Mouse (Mus musculus) lung, postnatal 36 days (tissue): ENCODE data around the gene Tnnc2.

Experiments used
- DNase-seq: peaks from one replicate; pipeline ENCODE4 v3.0.0; 2022; ENCODE audit warnings: mixed read lengths

Tnnc2 gene

GRCm38 (mm10) chr2:164779481-164780086 lies at the start of gene Tnnc2:
Tnnc2 (minus strand) TSS chr2:164779967.
- DNase-seq: no peak

- DNase-seq: no peak
Observed at GRCm38 (mm10) chr2:164829090-164829489, 49.3 kb upstream of the Tnnc2 start.

GRCm38 (mm10) chr2:164828437-164828836 lies 48.7 kb upstream of the Tnnc2 start, which contains the start of gene Spata25:
Spata25 (minus strand) TSS chr2:164828537.
- DNase-seq: no peak

GRCm38 (mm10) chr2:164827146-164827850 lies 47.5 kb upstream of the Tnnc2 start:
- no peak for DNase-seq

GRCm38 (mm10) chr2:164825521-164825920 lies 45.8 kb upstream of the Tnnc2 start:
- no peak for DNase-seq

GRCm38 (mm10) chr2:164823969-164824368 lies 44.2 kb upstream of the Tnnc2 start:
- no peak for DNase-seq

GRCm38 (mm10) chr2:164823181-164823585 lies 43.4 kb upstream of the Tnnc2 start:
- peak; percentile 38 for DNase-seq

GRCm38 (mm10) chr2:164822636-164823165 lies 42.9 kb upstream of the Tnnc2 start, which contains the start of gene Zswim1:
Zswim1 (plus strand) TSS chr2:164822686.
- peak; percentile 100 for DNase-seq

GRCm38 (mm10) chr2:164821060-164821459 lies 41.3 kb upstream of the Tnnc2 start:
- no peak for DNase-seq

GRCm38 (mm10) chr2:164817703-164818102 lies 37.9 kb upstream of the Tnnc2 start:
- peak; percentile 37 for DNase-seq

- DNase-seq: no peak
Observed at GRCm38 (mm10) chr2:164817206-164817605, 37.4 kb upstream of the Tnnc2 start.

GRCm38 (mm10) chr2:164815821-164816220 lies 36.1 kb upstream of the Tnnc2 start:
- no peak for DNase-seq

- no peak for DNase-seq
Observed at GRCm38 (mm10) chr2:164815348-164815747, 35.6 kb upstream of the Tnnc2 start.

GRCm38 (mm10) chr2:164813557-164813956 lies 33.8 kb upstream of the Tnnc2 start:
- no peak for DNase-seq

- no peak for DNase-seq
Observed at GRCm38 (mm10) chr2:164806614-164807013, 26.8 kb upstream of the Tnnc2 start.

- no peak for DNase-seq
Observed at GRCm38 (mm10) chr2:164805332-164805718, 25.6 kb upstream of the Tnnc2 start.

- peak; percentile 100 for DNase-seq
Observed at GRCm38 (mm10) chr2:164804533-164805331, 25.0 kb upstream of the Tnnc2 start, which contains the start of the genes Acot8 and Zswim3. Acot8 (minus strand) TSS chr2:164804882. Zswim3 (plus strand) TSS chr2:164805098.

- DNase-seq: no peak
Observed at GRCm38 (mm10) chr2:164803921-164804313, 24.1 kb upstream of the Tnnc2 start.

GRCm38 (mm10) chr2:164803201-164803920 lies 23.6 kb upstream of the Tnnc2 start:
- DNase-seq: no peak

GRCm38 (mm10) chr2:164800252-164801004 lies 20.7 kb upstream of the Tnnc2 start:
- DNase-seq: no peak

- peak; percentile 44 for DNase-seq
Observed at GRCm38 (mm10) chr2:164798554-164798953, 18.8 kb upstream of the Tnnc2 start.

GRCm38 (mm10) chr2:164795868-164796267 lies 16.1 kb upstream of the Tnnc2 start:
- no peak for DNase-seq
